Mouse (Mus musculus): Measurements from ENCODE around the gene Gprin1.

Gene Gprin1

DNA sequence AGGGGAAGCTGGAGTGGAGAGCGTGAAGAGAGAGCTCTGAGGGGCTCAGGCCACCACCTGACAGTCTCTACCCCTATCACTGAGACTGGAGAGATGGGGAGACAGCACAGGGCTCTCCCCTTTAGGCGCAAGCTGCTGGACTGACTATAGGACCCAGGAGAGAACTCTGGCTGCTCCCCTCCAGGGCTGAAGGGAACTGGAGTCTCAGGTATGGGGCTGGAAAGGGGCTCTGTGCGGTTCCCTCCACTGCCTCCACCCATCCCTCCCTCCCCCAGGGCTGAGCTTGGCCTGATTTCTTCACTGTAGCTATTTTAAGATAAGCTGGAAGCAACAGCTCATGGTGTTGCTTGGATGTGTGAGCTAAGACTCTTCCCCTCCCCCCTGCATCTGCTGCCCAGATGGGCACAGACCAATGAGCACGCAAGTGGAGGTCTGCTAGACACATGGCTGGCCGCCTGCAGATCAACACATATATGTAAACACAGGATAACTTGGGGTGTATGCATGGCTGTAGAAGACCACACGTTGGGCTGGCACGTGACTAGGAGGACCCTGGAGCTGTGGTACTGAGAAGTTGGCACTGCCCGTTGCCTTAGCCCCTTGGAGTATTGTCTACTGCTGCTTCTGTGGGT is 10.6 kb upstream of the Gprin1 start:
- DNase-seq (ENCODE audit: low spot score) = no peak

DNA sequence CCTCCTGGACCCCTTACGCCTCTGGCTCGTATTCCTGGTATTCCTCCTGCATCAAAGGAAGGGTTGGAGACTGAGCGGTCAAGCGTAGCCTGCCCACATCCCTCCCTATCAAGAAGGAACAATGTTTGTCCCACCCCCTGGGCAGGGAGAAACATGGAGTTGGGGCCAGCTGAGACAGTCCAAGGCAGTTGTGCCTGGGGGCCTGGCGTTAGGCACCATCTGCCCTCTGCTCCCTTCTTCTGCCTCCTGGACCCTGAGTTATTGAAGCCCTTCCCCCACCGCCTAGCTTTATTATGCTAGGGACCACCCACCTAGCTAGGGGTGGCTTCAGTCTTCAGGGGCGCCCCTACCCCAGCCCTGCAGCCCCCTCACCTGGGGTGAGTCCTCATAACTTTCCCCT is 9.8 kb upstream of the Gprin1 start:
- DNase-seq (ENCODE audit: low spot score) = no peak

DNA sequence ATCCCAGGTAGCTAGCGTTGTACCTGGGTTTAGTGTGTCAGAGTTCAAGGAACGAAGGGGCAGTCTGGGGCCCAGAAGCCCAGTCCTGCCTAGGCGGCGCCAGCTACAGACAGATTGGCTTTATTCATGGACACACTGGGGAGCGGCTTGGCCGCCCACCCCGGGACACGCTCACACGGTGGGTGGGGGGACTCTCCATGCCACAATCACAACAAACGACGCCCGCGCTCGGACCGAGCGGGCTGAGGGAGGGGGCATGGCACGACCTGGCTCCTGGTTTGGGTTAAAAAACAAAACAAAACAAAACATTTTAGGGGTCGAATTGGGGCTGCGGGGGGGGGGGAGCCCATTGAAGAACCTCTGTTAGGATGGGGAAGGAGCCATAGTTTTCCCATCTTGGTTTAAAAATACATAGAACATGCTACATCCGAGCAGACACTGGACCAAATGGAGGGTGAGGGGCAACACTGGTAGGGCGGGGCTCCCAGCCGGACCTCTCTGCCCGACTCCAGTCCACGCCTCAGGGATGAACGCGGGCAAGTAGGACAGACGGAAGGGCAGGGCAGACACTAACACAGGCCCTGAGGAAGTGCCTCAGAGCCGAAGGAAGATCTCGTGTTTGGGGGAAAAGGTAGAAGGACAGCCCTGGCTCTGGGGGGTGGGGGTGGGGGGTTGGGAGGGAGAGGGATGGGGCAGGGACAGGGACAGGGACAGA is 9.2 kb upstream of the Gprin1 start:
- DNase-seq (ENCODE audit: low spot score) = no peak

DNA sequence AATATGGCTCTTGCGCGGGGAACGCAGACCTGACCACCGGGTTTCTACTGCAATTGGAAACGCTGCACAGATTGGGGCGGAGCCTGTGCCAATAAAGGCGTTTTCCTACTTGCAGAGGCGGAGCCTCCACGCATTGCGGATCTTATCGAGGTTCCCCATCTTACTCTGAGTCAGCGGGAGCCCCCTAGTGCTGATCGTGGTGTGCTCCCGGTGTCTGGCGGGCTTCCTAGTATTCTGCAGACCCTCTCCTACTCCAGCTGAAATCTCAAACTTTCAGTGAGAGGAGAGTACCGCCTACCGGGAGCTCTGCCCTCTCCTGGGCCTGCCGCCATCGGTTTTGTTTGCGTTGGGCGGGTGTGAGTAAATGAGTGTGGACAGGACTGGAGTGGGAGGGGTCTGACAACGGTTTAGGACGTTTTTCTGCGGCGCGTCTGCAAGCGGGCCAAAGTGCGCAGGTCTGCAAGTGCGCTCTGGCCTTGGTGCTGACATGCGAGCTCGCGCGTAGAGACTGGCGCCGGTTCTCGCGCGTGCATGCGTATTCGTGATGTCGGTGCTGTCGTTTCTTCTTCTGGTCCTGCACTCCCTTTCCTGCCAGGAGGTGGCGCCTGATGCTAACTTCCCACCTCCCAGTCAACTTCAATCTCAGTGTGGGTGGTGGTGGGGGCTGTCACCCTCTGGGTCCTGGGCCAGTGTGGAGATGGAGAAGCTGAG is 8.5 kb upstream of the Gprin1 start:
- peak; percentile 64 for DNase-seq (ENCODE audit: low spot score)

DNA sequence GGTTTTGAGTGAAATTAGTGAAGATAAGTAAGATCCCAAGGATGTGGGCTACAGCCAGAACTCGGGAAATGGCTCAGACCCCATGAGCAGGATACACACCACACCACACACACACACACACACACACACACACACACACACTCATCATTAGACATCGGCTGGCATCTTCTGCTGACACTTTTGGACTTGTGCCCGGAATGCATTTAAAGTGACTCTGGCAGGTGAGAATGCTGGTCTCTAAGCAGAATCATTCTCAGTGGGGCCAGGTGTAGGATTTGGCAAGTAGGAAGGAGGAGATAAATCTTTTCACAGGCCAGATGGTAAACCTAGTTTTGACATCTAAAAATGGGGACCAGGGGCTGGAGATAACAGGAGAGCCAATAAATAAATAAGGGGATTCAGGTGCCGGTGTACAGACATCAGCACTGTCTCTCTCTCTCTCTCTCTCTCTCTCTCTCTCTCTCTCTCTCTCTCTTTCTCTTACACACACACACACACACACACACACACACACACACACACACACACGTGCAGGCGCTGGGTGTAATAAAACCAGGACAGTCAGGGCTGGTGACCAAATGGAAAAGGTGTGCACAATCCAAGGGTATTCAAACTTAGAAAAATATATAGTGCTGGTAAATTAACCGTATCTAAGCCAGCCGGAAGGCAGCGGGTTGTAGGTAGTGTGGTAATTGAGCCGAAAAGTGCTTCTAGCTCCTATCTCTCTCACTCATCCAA is 7.6 kb upstream of the Gprin1 start:
- no peak for DNase-seq (ENCODE audit: low spot score)

DNA sequence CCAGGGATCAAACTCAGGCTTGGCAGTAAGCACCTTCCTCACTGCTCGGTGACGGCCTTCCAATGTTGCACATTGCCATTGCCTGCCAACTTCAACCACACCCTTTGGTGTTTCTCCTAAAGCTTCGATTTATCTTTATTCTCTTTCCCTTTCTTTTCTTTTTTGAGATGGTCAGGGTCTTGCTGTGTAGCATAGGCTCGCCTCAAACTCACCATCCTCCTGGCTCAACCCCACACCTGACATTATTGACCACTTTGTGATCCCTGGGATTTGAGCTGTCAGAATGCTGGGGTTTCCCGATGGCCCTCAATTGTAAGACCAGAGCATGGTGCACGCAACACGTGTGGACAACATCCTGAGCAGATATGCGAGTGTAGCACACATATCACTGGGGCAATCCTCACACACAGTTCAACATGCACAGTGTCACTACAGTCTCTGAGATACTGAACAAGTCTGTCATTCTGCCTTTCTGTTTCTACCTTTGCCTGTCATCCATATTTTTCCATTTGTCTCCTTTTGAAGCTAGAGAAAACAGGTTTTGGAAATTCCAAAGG is 6.6 kb upstream of the Gprin1 start:
- DNase-seq (ENCODE audit: low spot score) = no peak

DNA sequence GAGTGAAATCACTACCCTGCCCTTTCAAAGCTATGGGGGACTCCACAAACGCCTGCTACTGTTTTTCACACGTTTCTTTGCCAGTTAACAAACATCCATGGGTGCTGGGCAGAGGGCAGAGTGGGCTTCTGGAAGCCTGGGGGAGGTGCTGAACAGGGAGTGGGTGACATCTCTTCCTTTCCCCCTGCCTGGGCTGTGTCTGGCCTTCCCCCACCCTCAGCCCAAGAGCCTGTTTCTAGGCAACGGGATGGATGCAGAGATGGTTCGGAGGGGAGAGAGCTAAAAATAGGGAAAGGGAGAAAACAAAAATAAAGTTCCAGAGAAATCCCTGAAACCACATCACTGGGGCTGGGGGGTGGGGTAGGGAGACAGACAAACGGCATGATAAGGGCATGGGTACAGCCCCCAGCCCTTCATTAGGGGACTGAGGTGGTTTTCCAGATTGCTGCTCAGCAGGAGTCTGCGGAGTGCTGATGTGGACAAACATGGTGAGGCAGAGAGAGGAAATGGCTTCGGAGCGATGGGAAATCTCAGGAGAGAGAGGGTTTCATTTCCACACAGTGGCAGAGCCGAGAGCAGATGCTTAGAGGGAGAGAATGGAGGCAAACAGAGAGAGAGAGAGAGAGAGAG is 5.6 kb upstream of the Gprin1 start:
- no peak for DNase-seq (ENCODE audit: low spot score)

DNA sequence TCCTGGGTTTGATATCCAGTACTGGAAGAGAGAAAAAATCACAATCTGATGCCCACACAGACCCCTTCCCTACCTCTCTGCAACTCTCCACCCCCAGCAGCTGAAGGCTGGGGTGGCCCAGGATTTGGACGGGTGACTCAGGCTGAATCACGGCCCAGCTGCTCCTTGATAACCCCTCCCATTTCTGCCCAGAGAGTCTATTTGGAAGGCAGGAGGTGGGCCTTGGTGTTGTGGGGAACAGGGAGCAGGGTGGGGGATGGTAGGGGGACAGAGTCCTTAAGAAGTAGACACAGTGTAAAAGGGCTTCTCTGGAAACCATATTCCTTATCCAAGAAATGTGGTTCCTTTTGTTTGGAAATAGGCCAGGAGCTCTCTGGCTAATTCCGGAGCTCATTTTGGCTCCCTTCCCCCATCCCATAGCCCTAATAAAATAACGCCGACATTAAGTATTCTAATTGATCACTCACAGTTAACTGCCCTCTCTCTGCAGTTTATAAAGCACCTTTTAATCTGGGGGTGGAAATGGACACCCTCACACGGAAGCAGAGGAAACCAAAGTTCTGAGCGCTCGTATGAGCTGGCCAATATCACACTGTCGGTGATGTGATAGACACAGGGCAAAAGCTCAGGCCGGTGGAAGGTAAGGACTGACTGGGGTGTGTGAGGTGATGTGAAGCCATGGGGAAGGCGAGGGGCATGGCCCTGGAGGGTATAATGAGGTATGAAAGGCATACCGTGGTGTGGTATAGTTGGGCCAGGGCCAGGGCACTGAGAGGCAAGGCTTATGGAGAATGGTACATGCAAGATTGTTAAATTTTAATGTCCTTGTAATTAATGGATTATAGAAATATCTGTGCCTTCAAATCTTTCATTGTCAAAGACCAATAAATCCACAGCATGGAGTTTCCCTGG is 4.8 kb upstream of the Gprin1 start:
- DNase-seq (ENCODE audit: low spot score) = no peak

DNA sequence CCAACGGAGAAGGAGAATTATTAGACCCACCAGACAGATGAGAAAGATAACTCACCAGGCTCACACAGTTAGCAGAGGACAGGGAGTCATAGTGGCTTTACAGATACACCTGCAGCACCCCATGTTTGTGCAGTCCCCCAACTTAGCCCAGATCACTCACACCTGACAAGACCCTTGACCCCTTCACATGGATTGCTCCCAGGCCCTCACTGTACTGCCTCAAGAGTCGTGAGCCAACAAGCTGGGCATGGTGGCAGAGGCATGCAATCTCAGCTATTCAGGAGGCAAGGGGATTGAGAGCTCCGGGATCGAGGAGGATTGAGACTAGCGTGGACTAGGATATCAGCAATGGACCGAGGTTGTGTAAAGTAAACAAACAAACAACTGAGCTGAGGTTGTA is 4.1 kb upstream of the Gprin1 start:
- DNase-seq (ENCODE audit: low spot score) = no peak

DNA sequence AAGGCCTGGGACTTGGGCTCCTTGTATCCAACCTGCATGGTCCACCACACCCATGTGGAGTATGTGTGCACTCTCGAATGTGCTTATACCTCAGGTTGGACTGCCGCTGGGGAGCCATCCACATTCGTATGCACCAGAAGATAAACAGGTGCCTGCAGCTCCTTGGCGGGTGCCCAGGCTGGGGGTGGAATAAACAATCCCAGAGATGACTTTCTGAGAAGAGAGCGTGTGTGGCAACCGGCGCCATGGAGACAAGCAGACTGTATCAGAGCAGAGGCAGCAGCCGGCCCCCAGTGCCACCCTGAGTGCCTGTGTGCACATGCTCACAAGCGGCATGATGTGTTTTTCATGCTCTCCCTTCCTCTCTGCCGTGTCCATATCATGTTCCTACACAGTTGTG is 3.0 kb upstream of the Gprin1 start:
- no peak for DNase-seq (ENCODE audit: low spot score)

DNA sequence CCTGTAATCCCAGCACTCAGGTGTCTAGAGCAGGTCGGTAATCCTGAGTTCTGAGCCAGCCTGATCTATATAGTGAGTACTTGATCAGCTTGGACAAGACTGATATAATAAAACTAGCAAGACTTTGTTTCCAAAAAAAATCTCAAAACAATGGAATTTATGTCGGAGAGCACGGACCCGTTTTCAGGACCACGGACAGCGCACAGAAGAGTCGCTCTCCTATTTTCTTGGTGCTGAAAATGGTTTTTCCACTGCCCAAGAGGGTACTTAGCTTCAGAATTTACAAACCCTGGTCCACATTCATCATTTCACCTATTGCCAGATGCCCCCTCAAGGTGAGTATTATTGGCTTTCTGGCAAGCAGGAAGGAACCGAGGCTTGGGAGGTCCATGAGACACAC is 1.0 kb upstream of the Gprin1 start:
- peak; percentile 45 for DNase-seq (ENCODE audit: low spot score)

DNA sequence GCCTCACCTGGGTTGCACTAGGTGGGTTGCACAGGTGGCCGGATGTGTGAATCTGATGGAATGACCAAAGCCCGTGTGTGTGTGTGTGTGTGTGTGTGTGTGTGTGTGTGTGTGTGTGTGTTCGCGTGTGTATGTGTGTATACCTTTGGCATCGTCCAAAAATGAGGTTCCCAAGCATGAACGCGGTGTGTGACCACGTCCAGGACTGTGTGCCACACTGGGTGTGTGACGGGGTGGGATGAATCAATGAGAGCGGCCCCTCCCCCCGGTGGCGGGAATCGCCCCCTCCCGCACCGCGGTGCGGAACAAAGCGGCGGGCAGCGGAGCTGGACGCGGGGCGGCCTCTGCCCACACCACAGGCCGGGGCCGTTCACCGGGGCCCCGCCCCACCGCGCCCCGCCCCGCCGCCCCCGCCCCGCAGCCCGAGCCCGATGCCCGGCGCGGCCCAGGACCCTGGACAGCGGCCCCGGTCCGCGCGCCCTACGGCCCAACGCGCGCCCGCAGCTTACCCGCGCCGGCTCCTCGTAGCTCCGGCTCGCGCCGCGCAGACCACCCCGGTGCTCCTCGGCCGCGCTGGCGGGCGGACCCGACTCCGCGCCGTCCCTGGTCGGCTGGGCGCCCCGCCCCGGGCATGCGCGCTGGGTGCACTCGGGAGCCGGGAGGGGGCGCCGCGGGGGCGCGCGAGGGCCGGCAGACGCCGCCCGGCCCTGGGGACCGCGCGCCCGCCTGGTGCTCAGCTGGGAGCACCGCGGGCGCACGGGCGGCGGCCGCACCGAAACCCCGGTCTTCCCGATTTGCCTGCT is 412 bp downstream of the Gprin1 start:
- DNase-seq (ENCODE audit: low spot score) = peak; percentile 16

DNA sequence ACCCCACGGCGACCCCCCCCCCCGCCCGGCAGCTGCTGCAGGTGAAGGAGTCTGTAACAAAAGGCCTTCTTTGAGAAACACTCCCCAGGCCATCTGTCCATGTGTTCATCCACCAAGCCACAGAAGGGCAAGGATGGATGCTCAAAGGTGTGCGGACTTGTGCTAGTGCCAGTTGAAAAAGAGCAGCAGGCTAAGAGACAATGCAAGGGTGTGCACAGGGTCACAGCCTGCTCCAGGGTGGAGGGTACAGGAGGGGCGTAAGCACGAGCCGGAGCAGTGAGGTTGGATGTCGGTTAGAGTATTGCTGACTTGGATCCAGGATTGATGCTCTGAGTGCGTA is 983 bp downstream of the Gprin1 start:
- DNase-seq (ENCODE audit: low spot score) = no peak

DNA sequence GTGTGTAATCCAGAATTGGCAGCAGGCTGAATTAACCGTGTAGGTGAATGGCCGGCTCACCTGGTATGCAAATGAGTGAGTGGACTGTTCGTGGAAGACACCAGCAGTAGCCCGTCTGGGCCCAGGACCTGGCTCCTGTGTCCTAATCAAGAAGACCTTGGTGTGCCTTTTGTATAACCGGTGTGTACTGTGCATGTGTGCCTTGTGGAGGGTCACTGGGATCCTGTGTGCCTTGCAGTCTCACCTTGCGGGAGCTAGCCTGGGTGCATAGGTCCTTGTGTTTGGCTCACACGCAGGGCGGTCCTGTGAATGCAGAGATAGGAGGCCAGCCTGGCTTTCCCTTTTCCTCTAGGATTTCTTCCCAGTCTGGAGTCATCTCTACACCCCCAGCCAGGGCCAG is 1.5 kb downstream of the Gprin1 start:
- DNase-seq (ENCODE audit: low spot score) = no peak

DNA sequence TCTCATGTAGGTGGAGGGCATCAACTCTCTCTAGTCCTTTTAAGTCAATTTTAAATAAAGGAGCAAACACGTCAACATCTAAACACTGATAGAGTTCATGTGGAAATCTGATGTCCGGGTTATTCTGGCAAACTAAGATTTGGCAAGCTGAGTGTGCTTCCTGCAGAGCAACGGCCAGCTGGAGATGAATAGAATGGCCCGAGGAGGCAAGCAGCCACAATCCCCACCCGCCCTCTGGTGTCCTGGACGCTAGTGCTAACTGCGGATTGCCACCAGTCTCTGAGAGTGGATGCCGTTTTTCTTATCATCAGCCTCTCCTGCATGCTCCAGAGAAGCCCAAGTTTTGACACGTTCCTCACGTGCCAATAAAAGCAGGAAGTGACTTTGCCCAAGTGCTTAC is 2.8 kb downstream of the Gprin1 start:
- no peak for DNase-seq (ENCODE audit: low spot score)

DNA sequence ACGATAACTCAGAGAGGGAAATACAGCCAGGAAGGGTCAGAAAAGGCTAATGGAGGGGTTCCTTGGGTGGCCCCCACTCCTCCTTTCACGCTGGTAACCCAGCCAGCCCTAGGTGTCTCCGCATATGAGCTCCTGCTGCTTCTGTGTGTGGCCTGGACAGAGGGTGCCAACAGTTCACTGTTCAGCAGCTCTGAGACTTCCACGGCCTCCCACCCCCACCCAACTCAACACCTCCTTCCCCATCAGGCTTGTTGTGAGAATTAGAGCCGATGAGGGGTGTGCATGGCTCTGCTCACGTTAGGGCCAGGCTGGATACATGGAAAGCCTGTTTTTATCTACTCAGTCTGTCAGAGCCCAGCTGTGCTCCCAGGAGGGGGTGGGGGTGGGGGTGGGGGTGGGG is 3.6 kb downstream of the Gprin1 start:
- no peak for DNase-seq (ENCODE audit: low spot score)

DNA sequence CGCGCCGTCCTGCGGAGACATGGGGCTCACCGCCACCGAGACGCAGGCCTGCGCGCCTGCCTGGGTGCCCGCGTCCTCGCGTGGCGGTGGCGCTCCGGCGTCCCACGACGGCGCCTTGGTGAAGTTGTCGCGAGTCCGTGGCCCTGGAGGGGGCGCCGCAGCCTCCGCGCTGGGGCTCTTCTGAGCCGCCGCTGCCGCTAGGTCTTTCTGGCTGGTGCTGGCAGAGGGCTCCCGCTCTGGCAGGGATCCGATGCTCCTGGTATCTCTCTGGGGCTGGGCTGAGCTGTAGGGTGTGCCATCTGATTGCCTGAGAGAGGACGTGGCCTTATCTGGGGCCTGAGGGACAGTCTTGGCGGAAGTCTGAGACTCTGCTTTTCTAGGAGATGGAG is 11.5 kb downstream of the Gprin1 start:
- DNase-seq (ENCODE audit: low spot score) = no peak

DNA sequence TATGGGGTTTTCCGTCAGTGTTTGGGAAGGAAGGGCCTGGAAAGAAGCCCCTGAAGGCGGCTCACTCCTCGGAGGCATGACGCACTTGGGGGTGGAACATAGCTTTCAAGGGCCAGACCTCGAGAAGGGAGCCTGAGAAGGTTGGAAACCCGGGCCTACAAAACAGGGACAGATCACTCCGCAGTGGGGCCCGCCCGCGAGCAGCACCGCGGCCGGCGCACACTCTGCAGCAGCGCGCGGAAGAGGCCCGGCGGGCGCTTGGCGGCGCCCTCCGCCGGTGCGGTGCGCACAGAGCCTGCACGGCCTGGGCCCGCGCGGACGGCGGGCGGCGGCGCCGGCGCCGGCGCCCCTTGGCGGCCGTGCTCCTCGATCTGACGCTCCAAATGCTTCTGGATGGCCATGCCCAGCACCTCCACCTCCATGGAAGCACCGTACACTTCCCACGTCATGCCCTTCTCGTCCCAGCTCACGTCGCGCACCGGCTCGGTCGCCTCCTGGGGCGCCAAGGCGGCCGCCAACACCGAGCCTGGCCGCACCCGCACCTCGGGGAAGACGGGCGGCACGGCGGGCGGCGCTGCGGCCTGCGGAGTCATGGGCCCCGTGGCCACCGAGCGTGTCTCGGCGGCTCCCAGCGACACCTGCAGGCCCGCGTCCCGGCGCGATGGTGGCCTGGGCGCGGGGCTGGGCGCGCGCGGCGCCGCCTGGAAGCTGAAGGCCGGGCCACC is 12.0 kb downstream of the Gprin1 start:
- no peak for DNase-seq (ENCODE audit: low spot score)

DNA sequence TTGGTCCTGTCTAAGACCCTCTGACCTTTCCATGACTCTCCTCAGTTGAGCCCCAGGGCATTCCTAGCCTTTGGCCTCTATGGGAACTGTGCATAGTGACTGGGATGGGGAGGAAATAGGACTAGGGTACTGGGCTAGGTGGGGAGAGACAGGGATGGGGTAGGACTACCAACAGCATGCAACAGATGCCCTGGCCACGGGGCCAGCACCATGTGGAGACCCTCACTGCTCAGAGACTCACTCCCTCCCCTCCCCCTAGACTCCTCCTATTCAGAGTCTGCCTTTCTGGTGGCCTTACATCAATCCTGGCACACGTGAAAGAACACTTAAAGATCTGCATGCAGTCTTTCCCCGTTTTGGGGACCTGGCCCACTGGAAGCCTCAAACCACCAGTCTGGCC is 12.7 kb downstream of the Gprin1 start:
- no peak for DNase-seq (ENCODE audit: low spot score)

DNA sequence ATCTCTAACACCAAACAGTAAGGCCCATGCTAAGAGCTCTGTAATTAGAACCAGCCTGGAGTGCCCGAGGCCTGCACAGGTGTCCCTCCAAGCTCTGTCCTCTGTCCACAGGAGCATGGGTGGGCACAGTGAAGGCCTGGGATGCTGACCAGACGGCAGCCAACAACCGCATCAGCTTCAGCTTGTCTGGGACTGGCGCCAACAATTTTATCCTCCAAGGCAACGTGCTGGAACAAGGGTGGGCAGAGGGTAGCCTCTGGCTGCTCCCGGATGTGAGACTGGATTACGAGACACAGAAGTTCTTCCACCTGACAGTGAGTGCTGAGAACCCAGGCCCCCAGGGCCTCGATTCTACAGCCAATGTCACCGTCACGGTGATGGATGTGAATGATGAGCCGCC is 23.5 kb downstream of the Gprin1 start:
- DNase-seq (ENCODE audit: low spot score) = no peak

Measured in ovary, postnatal 14 days (tissue).